Mouse (Mus musculus) kidney, adult 2 months (tissue): Measurements from ENCODE around the gene Hnrnpa2b1.

Experiments used
- CTCF ChIP-seq: fragments of 200-500 bp; conservative IDR thresholded peaks from 2 replicates; pipeline ENCODE4 v1.5.1; 2011; ENCODE audit warnings: low read depth, mild to moderate bottlenecking, control low read depth, low read length, moderate library complexity, mixed read lengths; ENCODE audit not compliant: insufficient read depth, insufficient read length
- POLR2A ChIP-seq: fragments of 200-500 bp; IDR thresholded peaks from one replicate; pipeline ENCODE4 v1.6.1; 2011; ENCODE audit warnings: low read depth, low read length, control low read depth

GRCm38 (mm10) chr6:51486076-51486710 is 16.5 kb upstream of the Hnrnpa2b1 start:
- TF ChIP-seq CTCF (no peak), POLR2A (no peak)
